Mouse (Mus musculus) pancreas, adult 10 weeks (tissue): ENCODE measurements around the gene Lysmd1. TPM values are rescaled to one million over a fixed set of nuclear protein-coding genes. Genes with fewer than 3 reads are reported as not detected.

Experiments used
- polyA plus RNA-seq: library from polyadenylated mRNA; stranded (reverse); fragments of 350-450 nt; fragmentation: Illumina TruSeq; extraction: RNeasy Lipid Tissue Mini Kit (QIAGEN cat#74804); gene quantifications from one replicate; pipeline ENCODE4 v1.2.3, GENCODE M21; 2015; ENCODE audit warnings: low read depth, low replicate concordance; ENCODE audit not compliant: insufficient read depth

Gene Lysmd1
- 1.8 TPM for polyA plus RNA-seq

DNA sequence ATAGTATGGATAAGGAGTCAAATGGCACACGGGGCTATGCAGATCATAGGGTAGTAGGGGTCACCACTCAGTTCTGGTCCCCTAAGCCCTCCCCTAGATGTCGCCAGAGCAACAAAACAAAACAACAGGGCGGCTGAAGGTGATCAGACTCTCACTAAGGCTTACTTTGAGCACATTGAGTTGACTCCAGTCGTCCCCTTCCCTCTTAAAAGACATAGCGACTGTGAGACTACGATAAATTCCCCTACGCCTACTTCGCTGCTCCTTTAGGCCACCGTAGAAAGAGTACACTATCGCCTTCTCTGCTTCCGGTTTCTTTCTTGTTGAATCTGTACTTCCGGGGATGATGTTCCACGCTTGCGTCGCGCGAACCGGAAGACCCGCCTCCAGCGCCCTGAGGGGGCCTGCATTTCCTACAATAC, at the start of gene Lysmd1, which contains the start of gene Scnm1:
TSS of gene Lysmd1 (plus strand) at position 409 of the 422 bp plus-strand sequence.
TSS of gene Scnm1 (minus strand) at position 332 of the 422 bp plus-strand sequence.

GRCm38 (mm10) chr3:95106338-95107117, 27.4 kb upstream of the Lysmd1 start, which contains the start of gene Pip5k1a:
Pip5k1a (minus strand) TSS chr3:95106930.

DNA sequence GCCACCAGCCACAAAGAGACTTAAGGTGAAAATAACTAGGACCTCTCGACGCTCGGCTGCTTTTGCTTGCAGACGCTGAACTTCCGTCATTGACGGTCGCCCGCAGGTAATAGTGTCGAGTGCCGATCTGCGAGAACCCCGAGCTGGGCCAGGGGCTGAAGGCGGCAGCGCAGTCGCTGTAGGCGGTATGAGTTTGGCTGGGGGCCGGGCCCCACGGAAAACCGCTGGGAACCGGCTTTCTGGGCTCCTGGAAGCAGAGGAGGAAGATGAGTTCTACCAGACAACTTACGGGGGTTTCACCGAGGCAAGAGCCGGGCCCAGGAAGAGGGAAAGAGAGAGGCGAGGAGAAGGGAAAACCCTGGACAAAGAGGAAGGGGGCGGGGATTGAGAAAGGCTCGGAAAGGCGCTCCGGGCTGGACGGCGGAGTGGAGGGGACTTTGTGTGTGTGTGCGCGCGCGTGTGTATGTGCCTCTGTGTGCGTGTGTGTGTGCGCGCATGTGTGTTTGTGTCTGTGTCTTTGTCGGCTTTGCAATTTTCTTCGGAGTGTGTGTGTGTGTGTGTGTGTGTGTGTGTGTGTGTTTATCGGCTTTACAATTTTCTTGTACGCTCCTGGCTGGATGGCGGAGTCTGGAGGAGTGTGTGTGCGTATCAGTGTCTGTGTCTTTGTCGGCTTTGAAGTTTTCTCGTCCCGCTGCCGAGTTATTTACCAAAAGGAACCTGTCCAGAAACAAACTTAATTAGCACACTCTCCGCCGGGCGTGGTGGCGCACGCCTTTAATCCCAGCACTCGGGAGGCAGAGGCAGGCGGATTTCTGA, 22.8 kb upstream of the Lysmd1 start, which contains the start of gene Vps72:
TSS of gene Vps72 (plus strand) at position 112 of the 816 bp plus-strand sequence.

GRCm38 (mm10) chr3:95124246-95124645, 9.6 kb upstream of the Lysmd1 start, which contains the start of gene Tmod4:
Tmod4 (plus strand) TSS chr3:95124476.

GRCm38 (mm10) chr3:95141952-95142616, 8.2 kb downstream of the Lysmd1 start, which contains the start of gene Tnfaip8l2:
Tnfaip8l2 (minus strand) TSS chr3:95142360.

DNA sequence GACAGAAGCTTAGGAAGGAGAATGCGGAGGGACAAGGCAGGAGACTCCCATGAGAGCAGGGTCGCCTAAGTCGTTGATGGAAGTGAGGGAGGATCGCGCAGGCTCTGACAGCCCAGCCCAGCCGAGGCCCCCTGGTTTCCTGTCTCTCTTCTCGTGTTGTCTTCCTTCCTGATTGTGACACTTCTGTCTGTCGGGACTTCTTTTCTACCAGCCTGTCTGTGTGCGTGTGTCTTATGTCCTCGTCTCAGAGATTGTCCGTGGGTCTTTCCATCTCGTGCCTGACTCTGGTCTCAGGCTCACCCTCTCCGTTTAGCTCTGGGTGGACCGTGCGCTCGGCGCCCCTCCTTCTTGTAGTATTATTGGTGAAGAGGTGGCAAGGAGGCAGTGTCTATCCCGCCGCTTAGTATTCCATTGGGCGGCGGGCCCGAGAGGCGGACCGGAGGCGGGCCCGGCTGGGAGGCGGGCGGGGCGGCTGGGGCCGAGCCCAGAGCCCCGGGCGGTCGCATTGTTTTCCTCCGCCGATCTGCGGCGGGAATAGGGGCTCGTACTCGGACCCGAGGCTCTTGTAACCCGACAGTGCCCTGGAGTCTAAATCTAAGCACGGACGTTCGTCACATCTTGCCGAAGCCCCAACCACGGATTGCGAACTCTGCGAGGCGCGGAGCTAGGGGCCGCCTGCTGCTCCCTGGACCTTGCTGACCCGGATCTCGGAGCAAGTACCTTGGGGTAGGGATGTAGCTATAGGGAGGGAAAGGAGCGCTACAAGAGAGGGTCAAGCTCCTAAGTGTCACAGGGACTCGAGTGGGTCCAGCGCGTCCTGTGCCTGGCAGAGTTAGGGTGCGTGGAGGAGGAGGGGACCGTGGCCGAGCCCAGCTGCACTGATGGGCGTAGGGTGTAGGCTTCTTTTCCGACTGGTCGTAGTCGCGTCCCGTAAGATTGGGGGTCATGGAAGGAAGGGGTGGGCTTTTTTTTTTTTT, 26.4 kb downstream of the Lysmd1 start, which contains the start of gene Sema6c:
TSS of gene Sema6c (plus strand) at position 471 of the 977 bp plus-strand sequence.

Other genes with a start within 250 kb of the Lysmd1 start
- 53.6 TPM for gene Psmb4, start 247.1 kb upstream of the Lysmd1 start, polyA plus RNA-seq
- gene Selenbp1, start 201.0 kb upstream of the Lysmd1 start, polyA plus RNA-seq, result 25.2 TPM
- 3.4 TPM for gene Rfx5, start 180.0 kb upstream of the Lysmd1 start, polyA plus RNA-seq
- 11.6 TPM for gene Pi4kb, start 159.4 kb upstream of the Lysmd1 start, polyA plus RNA-seq
- 7.0 TPM for gene Zfp687, start 118.6 kb upstream of the Lysmd1 start, polyA plus RNA-seq
- gene Psmd4, start 91.5 kb upstream of the Lysmd1 start, polyA plus RNA-seq, result 40.1 TPM
- gene Pip5k1a, start 27.2 kb upstream of the Lysmd1 start, polyA plus RNA-seq, result 4.5 TPM
- 9.9 TPM for gene Vps72, start 23.1 kb upstream of the Lysmd1 start, polyA plus RNA-seq
- gene Tmod4, start 9.6 kb upstream of the Lysmd1 start, polyA plus RNA-seq, result not detected
- gene Scnm1, start 77 bp upstream of the Lysmd1 start, polyA plus RNA-seq, result 14.9 TPM
- gene Tnfaip8l2, start 8.3 kb downstream of the Lysmd1 start, polyA plus RNA-seq, result 2.8 TPM
- gene Sema6c, start 26.4 kb downstream of the Lysmd1 start, polyA plus RNA-seq, result 4.6 TPM
- 5.2 TPM for gene Gabpb2, start 83.8 kb downstream of the Lysmd1 start, polyA plus RNA-seq
- gene Cdc42se1, start 94.6 kb downstream of the Lysmd1 start, polyA plus RNA-seq, result 15.7 TPM
- gene Mllt11, start 98.1 kb downstream of the Lysmd1 start, polyA plus RNA-seq, result 5.8 TPM
- not detected for gene Gm128, start 107.5 kb downstream of the Lysmd1 start, polyA plus RNA-seq
- gene Bnipl, start 117.1 kb downstream of the Lysmd1 start, polyA plus RNA-seq, result not detected
- gene Mindy1, start 147.3 kb downstream of the Lysmd1 start, polyA plus RNA-seq, result 27.6 TPM
- 2.3 TPM for gene Prune1, start 148.0 kb downstream of the Lysmd1 start, polyA plus RNA-seq
- 2.8 TPM for gene Anxa9, start 173.1 kb downstream of the Lysmd1 start, polyA plus RNA-seq
- 33.2 TPM for gene Cers2, start 180.7 kb downstream of the Lysmd1 start, polyA plus RNA-seq
- gene Setdb1, start 223.1 kb downstream of the Lysmd1 start, polyA plus RNA-seq, result 10.3 TPM